Mouse (Mus musculus): ENCODE results near the gene Cask.

Cask gene

GRCm38 (mm10) chrX:13467121-13467571 lies 384.0 kb downstream of the Cask start:
- CTCF ChIA-PET = no interaction called here

All from spleen, embryonic (tissue).